Mouse (Mus musculus) layer of hippocampus, adult 9-10 months (tissue): Measurements from ENCODE around the gene Ccz1.
"Not testable (repeated sequence)": the region's sequence is repeated elsewhere in the genome, so short reads cannot be mapped to it uniquely, and the experiment has no call there.

Experiments used
- DNase-seq: peaks from one replicate; pipeline ENCODE4 v3.0.0; 2022; ENCODE audit warnings: low spot score

The Ccz1 gene

GRCm38 (mm10) chr5:144014551-144015311 lies at the start of gene Ccz1:
TSS of gene Ccz1 (minus strand) at chr5:144014877.
- DNase-seq, result peak; percentile 53

- no peak for DNase-seq
Observed at GRCm38 (mm10) chr5:144064093-144064492, 49.4 kb upstream of the Ccz1 start.

DNA sequence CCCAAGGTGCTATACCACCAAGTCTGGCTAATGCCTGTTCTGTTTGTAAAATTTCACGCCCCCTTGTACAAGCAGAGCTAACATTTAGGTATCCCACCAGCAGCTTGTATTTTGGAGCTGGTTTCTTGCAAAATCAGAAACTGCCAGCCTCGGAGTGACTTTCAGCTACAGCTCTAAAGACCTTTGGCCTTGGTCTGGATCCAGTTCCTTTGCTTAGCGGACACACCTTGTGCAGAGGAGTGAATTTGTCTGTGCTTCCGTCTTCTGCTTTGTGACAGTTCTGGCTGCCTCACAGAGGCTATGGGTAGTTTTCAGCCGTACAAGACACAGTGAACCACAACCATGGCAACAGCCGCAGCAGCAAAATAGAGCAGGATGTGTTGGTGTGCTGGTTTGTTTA lies 39.7 kb upstream of the Ccz1 start:
- DNase-seq, result no peak

DNA sequence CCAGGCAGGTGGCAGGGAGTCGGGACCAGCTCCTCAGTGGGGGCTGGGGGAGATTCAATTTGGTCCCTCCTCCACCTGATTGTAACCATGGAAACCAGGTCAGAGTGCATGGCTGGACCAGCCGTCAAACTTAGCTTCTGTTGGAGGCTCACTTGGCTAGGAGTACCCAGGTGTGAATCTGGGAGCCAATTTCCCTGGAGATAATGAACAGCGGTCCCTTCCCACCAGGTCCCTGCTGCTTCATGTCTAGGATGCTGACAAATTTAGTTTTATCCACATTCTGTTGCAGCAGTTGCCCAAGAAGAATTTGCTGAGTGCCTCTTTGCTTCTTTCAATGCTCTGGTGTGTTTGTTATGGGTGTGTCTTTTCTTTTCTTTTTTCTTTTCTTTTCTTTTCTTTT lies 38.8 kb upstream of the Ccz1 start:
- no peak for DNase-seq

GRCm38 (mm10) chr5:144051268-144051667 lies 36.6 kb upstream of the Ccz1 start:
- no peak for DNase-seq

- no peak for DNase-seq
Observed at GRCm38 (mm10) chr5:144049881-144050280, 35.2 kb upstream of the Ccz1 start.

- DNase-seq, result peak; percentile 30
Observed at GRCm38 (mm10) chr5:144047324-144047723, 32.6 kb upstream of the Ccz1 start.

DNA sequence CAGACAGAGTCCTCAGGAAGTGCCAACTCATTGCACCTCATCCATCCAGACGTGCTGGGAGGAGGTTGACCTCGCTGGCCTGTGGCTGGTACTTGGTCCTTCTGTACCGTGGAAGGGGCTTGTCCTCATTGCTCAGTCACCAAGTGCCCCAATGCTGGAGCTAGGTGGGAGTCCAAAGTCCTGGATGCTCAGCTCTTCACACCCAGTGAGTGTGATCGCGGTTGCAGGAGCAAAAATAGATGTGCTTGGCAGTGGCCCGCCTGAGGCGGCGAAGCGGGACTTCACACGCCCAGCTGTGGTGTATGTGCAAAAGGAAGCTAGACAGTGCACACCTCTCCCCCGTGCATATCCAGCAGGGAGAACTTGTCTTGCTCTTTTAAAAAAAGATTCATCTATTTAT lies 28.5 kb upstream of the Ccz1 start:
- no peak for DNase-seq

DNA sequence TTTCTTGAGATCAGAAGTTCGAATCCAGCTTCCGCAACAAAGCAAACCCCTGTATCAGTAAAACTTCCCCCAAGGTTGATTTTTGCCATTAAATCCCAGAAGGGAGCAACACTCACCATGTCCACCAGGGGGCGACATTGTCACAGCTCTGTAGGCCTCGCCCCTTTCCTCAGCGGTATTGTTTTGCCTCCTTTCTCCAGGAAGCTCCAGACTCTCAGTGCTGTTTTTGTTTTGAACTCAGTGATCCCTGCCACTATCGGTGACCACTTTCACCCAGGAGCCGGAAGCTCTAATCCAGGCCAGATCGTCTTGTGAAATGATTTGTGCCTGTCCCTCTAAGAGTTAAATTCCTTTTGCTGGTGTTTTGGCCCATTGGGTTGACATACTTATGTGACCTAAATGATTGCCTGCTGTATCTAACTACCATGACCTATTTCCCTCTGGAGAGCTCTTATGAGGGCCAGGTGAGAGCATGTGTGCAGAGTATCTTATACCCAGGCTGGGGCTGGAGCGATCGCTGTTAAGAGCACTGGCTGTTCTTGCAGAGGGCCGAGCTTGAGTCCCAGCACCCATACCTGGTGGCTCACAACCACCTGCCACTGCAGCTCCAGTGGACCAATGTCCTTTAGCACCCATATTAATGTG lies 26.2 kb upstream of the Ccz1 start:
- peak; percentile 68 for DNase-seq

- no peak for DNase-seq
Observed at GRCm38 (mm10) chr5:144039886-144040285, 25.2 kb upstream of the Ccz1 start.

DNA sequence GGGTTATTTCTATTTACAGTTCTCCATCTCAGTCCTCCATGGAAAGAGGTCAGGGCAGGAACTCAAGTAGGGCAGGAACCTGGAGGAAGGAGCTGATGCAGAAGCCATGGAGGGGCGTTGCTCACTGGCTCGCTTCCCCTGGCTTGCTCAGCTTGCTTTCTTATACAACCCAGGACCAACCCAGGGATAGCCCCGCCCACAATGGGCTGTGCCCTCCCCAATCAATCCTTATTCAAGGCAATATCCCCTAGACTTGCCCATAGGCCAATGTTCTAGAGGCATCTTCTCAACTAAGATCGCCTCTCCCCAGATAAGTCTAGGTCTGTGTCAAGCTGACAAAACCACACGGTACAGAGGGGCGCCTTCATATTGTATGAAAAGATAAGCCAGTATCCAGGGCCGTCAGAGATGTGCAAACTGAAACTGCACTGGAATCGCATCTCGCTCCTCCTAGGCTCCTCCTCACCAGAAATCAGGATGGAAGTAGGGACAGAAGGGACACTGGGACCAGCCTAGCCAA lies 24.5 kb upstream of the Ccz1 start:
- DNase-seq, result no peak

- DNase-seq, result no peak
Observed at GRCm38 (mm10) chr5:144036952-144037351, 22.3 kb upstream of the Ccz1 start.

DNA sequence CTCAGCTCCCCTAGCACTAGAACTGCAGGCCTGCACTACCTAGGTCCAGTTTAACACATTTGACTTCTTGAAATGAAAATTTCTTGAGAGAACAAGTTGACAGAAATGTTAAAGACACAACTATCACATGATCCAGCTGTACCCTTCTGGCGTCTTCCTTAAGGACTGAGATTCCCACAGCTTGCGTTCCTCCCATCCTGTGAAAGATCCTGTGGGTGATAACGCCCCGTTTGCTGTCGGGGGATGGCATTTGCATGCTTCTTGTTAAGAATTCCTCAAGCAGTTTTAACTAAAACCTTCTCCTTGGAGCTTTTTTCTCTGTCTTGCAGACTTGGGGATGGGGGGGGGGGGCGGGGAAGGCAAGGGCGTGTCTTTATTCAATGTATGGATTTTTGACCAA lies 19.9 kb upstream of the Ccz1 start:
- no peak for DNase-seq

DNA sequence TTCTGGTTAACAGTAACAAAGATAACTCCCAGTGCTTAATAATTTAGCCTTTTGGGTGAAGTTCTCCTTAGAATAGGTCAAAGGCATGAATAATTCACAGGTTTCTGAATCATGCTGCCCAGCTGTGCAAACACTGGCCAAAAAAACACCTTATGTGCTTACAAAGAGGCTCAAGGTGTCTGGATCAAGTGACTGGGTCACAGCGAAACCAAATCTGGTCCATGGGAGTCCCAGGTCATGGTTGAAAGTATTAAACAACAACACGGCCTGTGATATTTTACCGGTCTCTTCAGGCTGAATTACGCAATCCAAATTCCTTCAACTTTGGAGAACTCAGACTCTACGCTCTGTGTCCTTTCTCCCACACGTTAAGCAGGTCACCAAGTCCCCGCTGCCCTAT lies 17.8 kb upstream of the Ccz1 start:
- no peak for DNase-seq

GRCm38 (mm10) chr5:144026620-144027263 lies 12.1 kb upstream of the Ccz1 start, which contains the start of gene Ocm:
TSS of gene Ocm (minus strand) at chr5:144026670.
- no peak for DNase-seq

DNA sequence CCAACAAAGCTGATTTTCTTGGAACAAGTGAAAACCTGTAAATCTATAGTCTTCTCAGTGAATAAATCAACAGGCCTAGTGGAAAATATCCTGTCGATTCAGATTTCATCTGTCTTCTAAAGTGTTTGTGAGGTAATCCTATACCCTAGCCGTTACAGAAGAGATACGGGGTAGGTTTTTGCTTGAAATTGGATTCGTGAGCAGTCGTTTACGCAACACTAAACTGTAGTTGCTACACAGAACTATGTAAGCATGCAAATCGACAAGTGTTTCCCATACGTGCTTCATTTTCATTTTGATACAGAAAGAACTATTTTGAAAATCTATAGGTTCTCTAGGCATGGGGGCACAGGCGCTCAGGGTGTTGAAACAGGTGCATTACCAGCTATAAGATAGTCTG lies 1.2 kb upstream of the Ccz1 start:
- no peak for DNase-seq

DNA sequence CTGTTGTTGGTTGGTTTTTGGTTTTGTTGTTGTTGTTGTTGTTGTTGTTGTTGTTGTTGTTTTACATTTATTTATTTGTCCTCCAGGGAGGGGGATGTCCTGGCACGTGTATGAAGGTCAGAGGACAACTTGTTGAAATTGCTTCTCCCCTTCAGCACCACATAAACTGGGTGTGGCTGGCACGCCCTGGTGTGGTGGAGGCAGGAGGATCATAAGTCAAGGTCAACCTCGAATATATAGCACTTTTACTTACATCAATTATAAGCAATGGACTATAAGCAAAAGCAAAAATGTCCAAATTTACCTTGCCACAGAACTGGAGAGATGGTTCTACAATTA lies 604 bp upstream of the Ccz1 start:
- DNase-seq, result no peak

DNA sequence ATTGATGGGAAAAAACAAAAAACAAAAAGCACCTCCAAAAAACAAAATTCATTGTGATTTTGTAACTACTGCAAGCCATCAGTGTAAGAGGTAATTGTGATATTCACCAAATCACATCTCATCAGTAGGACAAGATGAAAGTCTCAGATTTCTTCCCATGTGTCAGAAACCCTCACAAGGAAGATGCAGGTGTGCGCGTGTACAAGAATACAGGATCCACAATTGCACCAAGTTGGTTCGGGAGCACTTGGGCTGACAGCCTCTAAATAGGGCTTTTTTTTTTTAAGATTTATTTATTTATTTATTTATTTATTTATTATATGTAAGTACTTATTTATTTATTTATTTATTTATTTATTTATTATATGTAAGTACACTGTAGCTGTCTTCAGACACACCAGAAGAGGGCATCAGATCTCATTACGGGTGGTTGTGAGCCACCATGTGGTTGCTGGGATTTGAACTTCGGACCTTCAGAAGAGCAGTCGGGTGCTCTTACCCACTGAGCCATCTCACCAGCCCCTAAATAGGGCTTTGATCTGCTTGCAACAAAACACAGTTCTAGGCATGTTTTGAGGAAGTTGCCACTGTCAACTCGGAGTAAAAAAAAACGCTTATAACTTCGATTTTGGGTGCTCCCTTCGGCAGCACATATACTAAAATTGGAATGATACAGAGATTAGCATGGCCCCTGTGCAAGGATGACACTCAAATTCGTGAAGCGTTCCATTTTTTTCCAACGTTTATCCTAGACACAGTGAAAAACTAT lies 1.1 kb downstream of the Ccz1 start:
- DNase-seq, result not testable (repeated sequence)

DNA sequence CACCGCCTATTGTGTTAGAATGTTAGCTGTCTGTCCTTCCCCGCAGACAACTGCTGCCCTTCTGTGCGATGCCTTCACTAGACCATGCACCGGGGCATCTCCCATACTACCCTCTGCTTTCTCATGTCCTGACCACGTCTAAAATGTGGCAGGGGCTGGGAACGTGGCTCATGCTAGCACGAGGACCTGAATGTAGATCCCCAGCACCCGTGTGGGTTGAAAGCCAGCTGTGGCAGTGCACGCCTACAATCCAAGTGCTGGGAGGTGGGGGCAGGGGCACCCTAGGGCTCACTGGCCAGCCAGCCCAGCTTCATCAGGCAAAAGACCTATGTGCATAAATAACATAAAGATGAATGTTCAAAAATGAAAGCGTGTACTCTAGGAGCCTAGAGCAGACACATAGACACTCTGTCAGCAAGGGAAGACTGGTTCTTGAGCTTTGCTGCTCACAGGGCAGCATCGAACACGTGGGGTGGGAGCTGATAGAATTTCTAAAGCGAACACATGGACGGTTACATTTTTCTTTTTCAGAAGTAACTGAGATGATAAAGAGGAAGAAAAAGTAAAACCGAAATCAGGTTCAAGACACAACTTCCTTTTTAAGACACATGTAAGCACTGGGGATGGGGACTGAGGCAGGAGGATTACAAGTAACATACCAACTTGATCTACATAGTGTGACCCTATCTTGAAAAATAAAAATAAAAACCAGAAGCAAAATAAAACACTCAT lies 12.1 kb downstream of the Ccz1 start:
- no peak for DNase-seq

DNA sequence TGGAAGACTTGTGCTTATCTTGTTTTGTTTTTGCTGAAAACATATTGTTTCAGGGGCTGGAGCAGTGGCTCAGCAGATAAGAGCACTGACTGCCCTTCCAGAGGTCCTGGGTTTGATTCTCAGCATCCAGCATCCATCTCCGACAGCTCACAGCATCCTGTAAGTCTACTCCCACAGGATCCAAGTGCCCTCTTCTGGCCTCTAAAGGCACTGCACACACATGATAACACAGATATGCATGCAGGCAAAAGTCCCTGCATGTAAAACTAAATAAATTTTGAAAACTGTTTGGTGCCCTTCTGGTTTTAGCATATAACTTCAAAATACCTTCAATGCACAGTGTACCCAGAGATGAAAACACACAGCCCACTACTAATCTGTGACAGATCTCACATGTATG lies 15.3 kb downstream of the Ccz1 start:
- no peak for DNase-seq

GRCm38 (mm10) chr5:143994632-143995365 lies 19.9 kb downstream of the Ccz1 start:
- no peak for DNase-seq
